Mouse (Mus musculus) kidney, adult 2 months (tissue): ENCODE measurements at regions not wholly inside any gene's neighbourhood (a gene's known extent, or its start where the extent isn't known, plus 50 kb on each side); places are given as distances from the start of the nearest gene placed in this dataset.

Experiments
- CTCF ChIP-seq: fragments of 200-500 bp; conservative IDR thresholded peaks from 2 replicates; pipeline ENCODE4 v1.5.1; 2011; ENCODE audit warnings: low read depth, mild to moderate bottlenecking, control low read depth, low read length, moderate library complexity, mixed read lengths; ENCODE audit not compliant: insufficient read depth, insufficient read length
- POLR2A ChIP-seq: fragments of 200-500 bp; IDR thresholded peaks from one replicate; pipeline ENCODE4 v1.6.1; 2011; ENCODE audit warnings: low read depth, low read length, control low read depth

DNA sequence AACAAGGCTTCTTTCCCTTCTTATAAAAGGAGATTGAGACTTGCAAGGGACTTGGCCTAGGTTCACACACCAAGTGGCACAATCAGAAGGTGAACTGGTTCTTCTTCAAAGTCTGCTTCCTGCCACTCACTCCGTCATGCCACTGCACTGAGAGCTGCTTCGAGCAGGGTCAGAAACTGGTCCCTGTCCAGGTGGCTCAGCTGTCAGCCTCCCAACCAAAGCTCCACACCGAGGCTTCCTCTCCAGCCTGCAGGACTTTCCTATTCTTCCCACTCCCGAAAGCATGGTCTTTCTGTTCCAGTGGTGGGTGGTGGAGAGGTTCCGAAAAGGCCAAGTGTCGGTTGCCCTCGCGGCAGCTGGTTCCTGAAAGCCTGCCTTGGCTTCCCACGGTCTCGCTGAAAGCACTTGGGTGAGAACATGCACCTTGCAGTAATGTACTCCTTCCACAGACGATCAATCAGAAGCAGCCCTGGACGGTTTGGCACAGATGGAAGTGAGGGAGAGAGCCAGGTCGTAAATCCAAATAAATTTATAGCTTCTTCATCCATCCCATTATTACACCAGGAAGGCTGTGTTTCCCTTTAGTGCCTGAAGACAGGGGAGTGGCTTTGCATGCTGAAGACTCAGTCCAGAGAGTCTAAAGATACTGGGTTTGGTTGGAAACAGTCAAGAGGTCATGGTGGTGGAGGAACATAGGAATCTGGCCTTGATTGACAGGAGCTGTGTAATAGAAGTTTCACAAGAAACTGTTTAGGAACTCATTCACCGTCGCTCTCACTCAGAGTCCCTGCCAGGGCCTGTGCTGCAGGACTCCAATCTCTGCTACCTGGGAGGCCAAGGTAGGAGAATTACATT lies 306.1 kb upstream of the 4930535I16Rik start:
- no peak for TF ChIP-seq CTCF
- TF ChIP-seq POLR2A, result no peak
